Mouse (Mus musculus): Measurements from ENCODE around the gene Il12a.
"Not testable (repeated sequence)": the region's sequence is repeated elsewhere in the genome, so short reads cannot be mapped to it uniquely, and the experiment has no call there.

Il12a gene

GRCm38 (mm10) chr3:68741955-68742354 is 51.5 kb downstream of the Il12a start:
- no peak for DNase-seq (ENCODE audit: low spot score in 2 of 2)

DNA sequence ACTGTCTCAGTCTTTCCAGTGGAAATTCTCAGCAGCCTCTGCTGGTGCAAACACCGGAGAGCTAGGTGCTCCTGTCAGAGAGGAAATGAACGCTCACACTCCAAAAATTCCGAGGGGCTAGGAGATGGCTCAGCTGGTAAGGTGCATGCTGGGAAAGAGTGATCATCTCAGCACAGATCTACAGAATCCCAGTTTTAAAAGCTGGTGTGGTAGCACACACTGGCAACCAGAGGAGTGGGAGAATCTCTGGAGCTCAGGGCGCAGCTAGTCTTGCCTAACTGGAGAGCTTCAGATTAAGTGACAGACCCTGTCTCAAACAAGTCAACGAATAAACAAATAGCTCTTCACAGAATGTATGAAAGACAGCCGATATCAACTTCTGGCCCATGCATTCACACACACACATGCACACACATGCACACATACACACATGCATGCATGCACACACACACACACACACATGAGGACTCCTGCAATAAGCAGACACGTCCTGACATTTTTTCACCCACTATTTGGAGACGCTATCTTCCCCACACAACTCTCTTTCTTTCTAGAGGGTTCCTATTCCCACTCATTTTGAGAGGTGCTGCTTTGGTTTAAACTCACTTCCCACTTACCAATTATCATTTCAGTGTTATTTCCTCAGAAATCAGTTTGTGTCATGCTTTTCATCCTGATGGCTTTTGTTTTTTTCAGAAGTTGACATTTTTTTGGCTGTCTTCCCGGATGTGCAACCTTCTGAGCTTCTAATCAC is 52.5 kb downstream of the Il12a start:
- DNase-seq (ENCODE audit: low spot score in 2 of 2) = peak in 1 of 2 experiments; percentile 35

DNA sequence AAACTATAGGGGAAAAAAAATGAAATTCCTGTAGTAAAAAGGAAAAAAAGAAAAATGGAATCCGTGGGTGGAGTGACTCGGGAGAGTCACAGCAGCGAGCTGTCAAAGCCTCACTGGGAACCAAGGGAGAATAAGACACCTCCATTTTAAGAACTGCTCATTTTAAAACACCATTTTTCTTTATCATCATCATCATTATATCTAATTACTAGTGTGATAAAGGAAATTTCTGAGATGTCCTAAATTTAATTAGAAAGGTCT is 53.0 kb downstream of the Il12a start:
- no peak for DNase-seq (ENCODE audit: low spot score in 2 of 2)

- DNase-seq (ENCODE audit: low spot score in 2 of 2) = no peak
These were observed 53.7 kb downstream of the Il12a start for GRCm38 (mm10) chr3:68744162-68744561.

DNA sequence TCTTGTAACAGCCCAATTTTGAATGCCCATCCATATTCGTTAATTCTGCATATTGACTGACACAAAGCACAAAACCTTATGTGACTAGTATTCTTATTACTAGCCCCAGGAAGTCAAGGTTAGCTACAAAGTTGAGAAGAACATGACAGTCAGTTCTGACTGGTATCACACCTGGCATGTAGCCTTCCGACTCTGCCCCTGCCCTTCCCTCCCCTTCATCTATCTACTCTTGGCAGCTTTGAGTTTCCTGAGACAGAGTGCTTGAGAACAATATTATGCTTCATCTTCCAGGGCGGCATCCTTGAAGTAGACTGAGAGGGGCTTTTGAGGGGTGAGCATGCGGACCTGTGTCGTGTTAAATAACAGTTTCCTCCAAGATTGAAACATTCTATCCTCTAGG is 54.6 kb downstream of the Il12a start:
- DNase-seq (ENCODE audit: low spot score in 2 of 2) = no peak

DNA sequence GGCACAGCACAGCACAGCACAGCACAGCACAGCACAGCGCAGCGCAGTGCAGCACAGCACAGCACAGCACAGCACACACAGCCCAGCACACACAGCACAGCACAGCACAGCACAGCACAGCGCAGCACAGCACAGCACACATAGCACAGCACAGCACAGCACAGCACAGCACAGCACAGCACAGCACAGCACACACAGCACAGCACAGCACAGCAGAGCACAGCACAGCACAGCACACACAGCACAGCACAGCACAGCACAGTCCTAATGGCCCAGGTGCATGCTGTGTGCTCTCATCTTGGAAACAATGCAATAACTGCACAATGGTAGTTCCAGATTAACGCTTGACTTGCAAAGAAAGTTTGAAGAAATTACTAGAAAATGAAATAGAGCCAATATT is 55.8 kb downstream of the Il12a start:
- not testable (repeated sequence) for DNase-seq (ENCODE audit: low spot score in 2 of 2)

Measured in right cerebral cortex, postnatal 10 days (tissue).